Mouse (Mus musculus) erythroblast, embryonic 14.5 days (primary cell): Measurements from ENCODE around the gene Gm45713.

Source experiments
- GATA1 ChIP-seq: IDR thresholded peaks from 2 replicates; pipeline ENCODE4 v1.6.1; 2012; ENCODE audit warnings: low read length, inconsistent platforms, mixed read lengths
- TAL1 ChIP-seq: IDR thresholded peaks from 3 replicates; pipeline ENCODE4 v1.6.1; 2012; ENCODE audit warnings: low read length, inconsistent platforms, mixed read lengths

DNA sequence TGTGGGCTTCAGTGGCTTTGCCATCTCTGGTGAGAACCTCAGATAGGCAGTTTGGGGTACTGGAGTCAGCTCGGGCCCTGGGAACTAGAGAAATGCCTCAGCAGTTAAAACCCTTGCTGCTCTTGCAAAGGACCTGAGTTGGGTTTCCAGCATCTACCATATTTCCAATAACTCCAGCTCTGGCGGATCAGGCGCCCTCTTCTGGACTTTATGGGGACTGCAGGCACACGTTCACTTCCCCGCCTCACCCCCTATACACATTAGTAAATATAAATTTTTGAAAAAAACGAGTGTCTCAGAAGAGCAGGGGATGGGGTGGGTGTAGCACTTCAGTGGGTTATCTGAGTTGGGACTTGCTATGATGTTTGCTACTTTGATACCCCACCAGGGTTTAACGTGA is 36.9 kb upstream of the Gm45713 start:
- TF ChIP-seq GATA1 (no peak), TAL1 (no peak)
